Mouse (Mus musculus) bone marrow, adult 2 months (tissue): ENCODE results near the gene Ints6.

Source experiments
- CTCF ChIP-seq: fragments of 200-500 bp; IDR thresholded peaks from 2 replicates; pipeline ENCODE4 v1.5.1; 2011; ENCODE audit warnings: low read length, control low read depth; ENCODE audit not compliant: control insufficient read depth, insufficient read depth
- POLR2A ChIP-seq: fragments of 200-500 bp; IDR thresholded peaks from 2 replicates; pipeline ENCODE4 v1.6.1; 2011; ENCODE audit warnings: low read depth, mild to moderate bottlenecking, control low read depth, low read length, borderline replicate concordance; ENCODE audit not compliant: control insufficient read depth

- TF ChIP-seq CTCF (no peak), POLR2A (no peak)
These were observed 39.8 kb upstream of the Ints6 start for GRCm38 (mm10) chr14:62800791-62801190.
